Mouse (Mus musculus) hindbrain, embryonic 15.5 days (tissue): ENCODE measurements around the gene Lrrc74b. TPM values are rescaled to one million over a fixed set of nuclear protein-coding genes. Genes with fewer than 3 reads are reported as not detected.

Experiments
- ATAC-seq: fragments of 200-750 bp; cut with Nextera tagmentation; 2 replicates; pipeline ENCODE4 v1.8.0; 2017; ENCODE audit warnings: low read depth, moderate number of reproducible peaks, moderate TSS enrichment; ENCODE audit not compliant: low FRiP score
- H3K27ac ChIP-seq: fragments of 300-500 bp; sonication (generic); replicated peaks from 2 replicates; pipeline ENCODE4 v1.5.1; 2015; ENCODE audit warnings: mild to moderate bottlenecking, inconsistent platforms
- H3K27me3 ChIP-seq: fragments of 300-500 bp; sonication (generic); 2 replicates; pipeline ENCODE4 v1.6.1; 2015; ENCODE audit warnings: control low read depth, inconsistent platforms
- H3K36me3 ChIP-seq: fragments of 300-500 bp; sonication (generic); 2 replicates; pipeline ENCODE4 v1.6.1; 2015; ENCODE audit warnings: control low read depth, inconsistent platforms
- H3K4me1 ChIP-seq: fragments of 300-500 bp; sonication (generic); replicated peaks from 2 replicates; pipeline ENCODE4 v1.6.1; 2015; ENCODE audit warnings: control low read depth, inconsistent platforms
- H3K4me2 ChIP-seq: fragments of 300-500 bp; sonication (generic); 2 replicates; pipeline ENCODE4 v1.6.1; 2015; ENCODE audit warnings: moderate library complexity, mild to moderate bottlenecking, inconsistent platforms
- H3K4me3 ChIP-seq: fragments of 300-500 bp; sonication (generic); 2 replicates; pipeline ENCODE4 v1.5.1; 2015; ENCODE audit warnings: mild to moderate bottlenecking, inconsistent platforms
- H3K9ac ChIP-seq: fragments of 300-500 bp; sonication (generic); 2 replicates; pipeline ENCODE4 v1.6.1; 2015; ENCODE audit warnings: inconsistent platforms
- H3K9me3 ChIP-seq: fragments of 300-500 bp; sonication (generic); 2 replicates; pipeline ENCODE4 v1.6.1; 2016; ENCODE audit warnings: control low read depth, inconsistent platforms
- WGBS: fragments of 180-500 bp; shearing (Covaris S2); methylation state at CpG from one replicate; pipeline ENCODE4 v1.1.7; 2015; 5-methylcytosine and 5-hydroxymethylcytosine counted together
- polyA plus RNA-seq: library from polyadenylated mRNA; unstranded; fragments of >200 nt; fragmentation: Nextera tagmentation; extraction: Ambion mirVana; gene quantifications from 2 replicates; pipeline ENCODE4 v1.2.1, GENCODE M21; 2015

Lrrc74b gene
- 0.79 and 0.85 TPM in 2 replicates for polyA plus RNA-seq

DNA sequence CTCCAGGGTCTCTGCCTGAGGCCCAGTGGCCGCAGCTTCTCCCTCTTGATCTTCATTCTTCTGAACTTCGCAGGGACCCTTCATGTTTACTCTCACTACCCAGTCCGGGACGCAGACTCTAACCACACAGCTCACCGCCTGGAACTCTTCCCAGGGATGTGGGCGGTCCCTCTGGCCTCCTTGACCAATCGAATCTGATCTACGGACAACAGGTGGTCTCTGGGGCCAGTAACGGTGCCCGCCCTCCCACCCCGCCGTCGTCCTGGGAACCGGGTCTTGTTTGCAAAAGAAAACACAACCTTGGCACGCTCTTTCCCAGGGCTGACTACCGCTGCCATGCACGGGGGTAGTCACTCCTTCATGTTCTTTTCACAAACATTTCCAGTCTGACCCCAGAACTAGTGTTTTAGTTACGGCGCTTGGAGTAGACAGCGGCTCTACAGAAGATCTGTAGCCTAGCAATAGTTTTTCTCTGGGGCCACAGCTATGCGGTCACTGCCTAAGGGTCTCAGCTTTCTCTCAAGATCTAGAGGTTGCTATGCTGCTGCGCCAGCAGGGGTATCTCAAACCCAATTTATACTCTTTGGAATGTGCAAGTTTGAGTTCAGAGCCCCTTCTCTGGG lies at the start of gene Lrrc74b:
Lrrc74b (minus strand) TSS at position 120 of the 623 bp plus-strand sequence.
- Histone ChIP-seq H3K27me3 (peaks cover 12% of the 10 kb centered on the region), H3K4me3 (peak within 1 kb of the TSS; percentile 18), H3K9ac (no peak within 1 kb of the TSS), H3K4me2 (peak within 1 kb of the TSS; percentile 47), H3K9me3 (no peaks in the 10 kb centered on the region), H3K4me1 (peaks cover 30% of the 10 kb centered on the region), H3K27ac (peak within 1 kb of the TSS; percentile 64), H3K36me3 (no peaks in the 10 kb centered on the region)
- WGBS = under 1% methylated on average over 22 of the region's 22 CpGs
- ATAC-seq = peak; percentile 79

DNA sequence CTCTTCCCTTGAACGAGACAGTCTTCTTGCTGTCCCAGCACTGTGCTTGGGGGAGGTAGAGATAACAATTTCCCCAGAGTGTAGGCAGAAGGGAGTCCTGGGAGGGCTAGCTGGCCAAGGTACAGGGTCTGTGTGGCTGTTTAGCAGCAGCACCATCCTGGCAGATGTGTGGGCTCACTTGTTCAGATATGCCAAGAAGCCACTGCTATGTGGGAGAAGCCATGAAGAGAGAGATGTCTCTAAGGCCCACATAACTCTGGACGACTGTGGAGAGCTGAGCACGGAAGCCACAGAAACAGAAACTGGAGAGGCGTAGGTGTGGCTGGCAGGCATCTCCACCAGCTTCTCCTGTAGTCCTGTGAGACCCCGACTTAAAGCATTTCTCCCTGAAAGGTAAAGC lies 44.6 kb upstream of the Lrrc74b start:
- no peaks in the 10 kb centered on the region for H3K27me3 ChIP-seq
- H3K27ac ChIP-seq = no peak overlapping the region
- ATAC-seq = no peak
- H3K36me3 ChIP-seq = no peaks in the 10 kb centered on the region
- H3K4me3 ChIP-seq = no peak overlapping the region
- no peaks in the 10 kb centered on the region for H3K4me1 ChIP-seq
- WGBS = 79% methylated on average over 5 of the region's 5 CpGs
- no peak overlapping the region for H3K9ac ChIP-seq
- H3K9me3 ChIP-seq = no peaks in the 10 kb centered on the region
- no peak overlapping the region for H3K4me2 ChIP-seq

DNA sequence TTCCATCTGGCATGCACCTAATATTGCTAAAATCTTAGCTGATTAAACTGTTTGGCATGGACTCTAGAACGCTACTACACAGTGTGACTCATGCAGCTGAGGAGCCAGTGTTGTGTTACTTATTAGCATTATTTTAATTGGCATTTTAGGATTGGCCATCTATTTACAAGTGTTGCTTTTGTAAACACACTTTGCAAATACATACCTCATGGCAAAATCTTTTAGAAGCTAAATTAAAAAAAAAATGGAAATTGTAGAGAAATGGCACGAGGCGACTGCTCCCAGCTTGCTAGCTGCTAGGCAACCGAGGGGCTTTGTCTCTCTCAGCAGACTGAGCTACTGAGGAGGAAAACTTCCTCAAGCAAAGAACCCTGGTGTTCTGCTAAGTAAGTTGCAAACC lies 43.9 kb upstream of the Lrrc74b start:
- Histone ChIP-seq H3K4me2 (no peak overlapping the region), H3K9ac (no peak overlapping the region), H3K36me3 (no peaks in the 10 kb centered on the region), H3K4me1 (no peaks in the 10 kb centered on the region), H3K27me3 (no peaks in the 10 kb centered on the region), H3K9me3 (no peaks in the 10 kb centered on the region), H3K4me3 (no peak overlapping the region), H3K27ac (no peak overlapping the region)
- no peak for ATAC-seq
- WGBS = 55% methylated on average over 4 of the region's 4 CpGs

DNA sequence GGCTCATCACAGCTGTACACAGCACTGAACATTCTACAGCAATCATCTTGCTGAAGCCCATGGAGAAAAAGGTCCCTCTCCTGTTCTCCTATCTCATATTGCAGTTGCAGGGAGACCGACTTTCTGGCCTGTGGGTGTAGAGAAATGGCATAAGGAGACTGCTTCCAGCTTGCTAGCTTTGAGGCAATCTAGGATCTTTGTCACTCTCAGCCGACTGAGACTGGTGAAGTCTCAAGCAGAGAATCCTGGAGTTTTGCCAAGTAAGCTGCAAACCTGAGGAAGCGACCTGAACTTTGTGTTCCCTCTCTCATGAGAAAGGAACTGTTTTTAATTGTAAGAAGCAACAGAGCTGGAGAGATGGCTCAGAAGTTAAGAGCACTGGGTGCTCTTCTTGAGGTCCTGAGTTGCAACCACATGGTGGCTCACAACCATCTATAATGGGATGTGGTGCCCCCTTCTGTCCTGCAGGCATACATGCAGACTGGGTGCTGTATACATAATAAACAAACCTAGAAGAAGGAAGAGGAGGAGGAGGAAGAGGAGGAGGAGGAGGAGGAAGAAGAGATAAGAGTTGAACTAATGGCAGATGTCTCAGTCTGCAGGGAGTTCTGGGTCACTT lies 40.0 kb upstream of the Lrrc74b start:
- no peak overlapping the region for H3K4me3 ChIP-seq
- no peaks in the 10 kb centered on the region for H3K27me3 ChIP-seq
- 61% methylated on average over 3 of the region's 3 CpGs for whole genome bisulfite sequencing
- no peak overlapping the region for H3K4me2 ChIP-seq
- H3K9ac ChIP-seq = no peak overlapping the region
- no peaks in the 10 kb centered on the region for H3K4me1 ChIP-seq
- H3K9me3 ChIP-seq = no peaks in the 10 kb centered on the region
- no peak for ATAC-seq
- no peak overlapping the region for H3K27ac ChIP-seq
- no peaks in the 10 kb centered on the region for H3K36me3 ChIP-seq

DNA sequence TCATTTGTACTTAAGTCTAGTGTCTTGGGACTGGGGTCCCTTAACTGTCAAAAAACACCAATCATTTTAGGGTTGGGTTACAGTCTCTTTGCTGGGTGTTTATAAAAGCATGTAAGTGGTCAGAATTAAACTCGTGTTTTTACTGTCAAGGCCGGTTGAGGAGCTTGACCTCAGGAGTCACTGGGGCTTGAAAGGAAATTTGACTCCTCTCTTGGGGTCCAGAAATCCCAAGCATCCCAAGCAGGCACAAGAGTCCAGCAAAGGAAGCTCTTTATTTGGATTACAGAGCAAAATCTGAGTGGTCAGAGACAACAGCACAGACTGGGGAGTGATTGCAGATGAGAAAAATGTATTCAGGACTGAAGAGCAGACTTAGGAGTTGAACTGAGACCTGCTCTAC lies 29.7 kb upstream of the Lrrc74b start:
- Histone ChIP-seq H3K36me3 (no peaks in the 10 kb centered on the region), H3K9ac (no peak overlapping the region), H3K4me1 (no peaks in the 10 kb centered on the region), H3K27me3 (no peaks in the 10 kb centered on the region), H3K4me3 (no peak overlapping the region), H3K27ac (no peak overlapping the region), H3K4me2 (no peak overlapping the region), H3K9me3 (no peaks in the 10 kb centered on the region)
- ATAC-seq = no peak
- WGBS = 61% methylated on average over 2 of the region's 2 CpGs

DNA sequence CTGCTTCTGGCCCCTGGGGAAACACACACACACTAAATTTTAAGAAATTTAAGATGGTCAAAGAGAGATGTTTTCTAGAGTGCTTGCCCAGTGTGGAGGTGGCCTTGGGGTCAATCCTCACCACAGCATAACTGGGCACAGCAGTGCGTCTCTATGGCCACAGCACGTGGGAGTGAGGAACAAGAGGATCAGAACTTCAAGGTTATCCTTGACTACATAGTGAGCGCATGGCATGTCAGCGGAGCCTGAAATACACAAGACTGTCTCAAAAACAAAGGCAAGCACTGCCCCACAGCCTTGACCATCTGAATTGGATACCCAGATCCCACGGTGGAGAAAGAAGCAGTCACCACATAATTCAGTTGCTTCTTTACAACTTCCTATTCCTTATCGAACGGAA lies 23.5 kb upstream of the Lrrc74b start:
- no peaks in the 10 kb centered on the region for H3K4me1 ChIP-seq
- no peak for ATAC-seq
- no peak overlapping the region for H3K27ac ChIP-seq
- H3K27me3 ChIP-seq = no peaks in the 10 kb centered on the region
- H3K9ac ChIP-seq = no peak overlapping the region
- H3K4me3 ChIP-seq = no peak overlapping the region
- 85% methylated on average over 7 of the region's 7 CpGs for WGBS
- no peaks in the 10 kb centered on the region for H3K9me3 ChIP-seq
- no peaks in the 10 kb centered on the region for H3K36me3 ChIP-seq
- H3K4me2 ChIP-seq = no peak overlapping the region

DNA sequence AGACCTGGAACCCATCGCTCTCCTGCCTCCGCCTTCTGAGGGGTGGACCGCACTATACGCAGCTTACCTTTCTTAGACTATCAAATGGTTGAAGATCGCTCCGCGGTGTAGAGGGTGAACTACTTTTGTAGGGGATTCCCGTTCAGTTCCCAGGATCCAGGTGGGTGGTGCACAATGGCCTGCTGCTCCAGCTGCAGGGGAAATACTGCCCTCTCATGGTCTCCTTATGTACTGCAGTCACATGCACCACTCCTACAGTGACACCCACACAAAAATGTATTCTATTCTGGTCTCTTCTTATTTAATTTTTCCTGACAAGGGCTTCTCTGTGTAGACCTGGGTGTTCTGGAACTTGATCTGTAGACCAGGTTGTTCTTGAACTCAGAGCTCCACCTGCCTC lies 22.0 kb upstream of the Lrrc74b start, which contains the start of gene Slc7a4:
Slc7a4 (minus strand) TSS at position 151 of the 400 bp plus-strand sequence.
- no peak within 1 kb of the TSS for H3K4me2 ChIP-seq
- no peak within 1 kb of the TSS for H3K4me3 ChIP-seq
- no peaks in the 10 kb centered on the region for H3K36me3 ChIP-seq
- no peaks in the 10 kb centered on the region for H3K9me3 ChIP-seq
- 15% methylated on average over 8 of the region's 8 CpGs for WGBS
- 0 out of 2 replicates have a peak, but pooled peaks cover 3% of the 10 kb centered on the region for H3K27me3 ChIP-seq
- no peak within 1 kb of the TSS for H3K27ac ChIP-seq
- H3K4me1 ChIP-seq = no peaks in the 10 kb centered on the region
- ATAC-seq = no peak
- no peak within 1 kb of the TSS for H3K9ac ChIP-seq

DNA sequence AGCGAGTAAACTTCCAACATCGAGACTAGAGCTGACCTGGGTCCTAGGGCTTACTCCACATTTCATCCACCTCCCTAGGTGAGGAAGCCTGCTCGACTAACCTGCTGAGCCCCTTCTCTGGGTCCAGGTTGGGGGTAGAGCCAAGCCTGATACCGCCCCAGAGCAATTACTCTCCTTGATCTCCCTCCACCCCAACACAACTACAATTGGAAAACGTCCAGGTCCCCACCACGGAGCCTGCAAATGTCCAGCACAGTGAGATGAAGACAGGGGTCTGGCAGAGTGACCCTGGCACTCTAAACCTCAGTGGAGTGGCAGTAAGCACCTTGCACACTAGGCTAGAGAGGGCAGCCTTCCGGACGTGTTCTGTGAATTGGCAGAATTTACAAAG lies 15.8 kb upstream of the Lrrc74b start:
- no peak; the same call in none of the 2 replicates for ATAC-seq
- 16% methylated on average over 8 of the region's 8 CpGs for WGBS
- H3K4me1 ChIP-seq = peaks cover 22% of the 10 kb centered on the region

DNA sequence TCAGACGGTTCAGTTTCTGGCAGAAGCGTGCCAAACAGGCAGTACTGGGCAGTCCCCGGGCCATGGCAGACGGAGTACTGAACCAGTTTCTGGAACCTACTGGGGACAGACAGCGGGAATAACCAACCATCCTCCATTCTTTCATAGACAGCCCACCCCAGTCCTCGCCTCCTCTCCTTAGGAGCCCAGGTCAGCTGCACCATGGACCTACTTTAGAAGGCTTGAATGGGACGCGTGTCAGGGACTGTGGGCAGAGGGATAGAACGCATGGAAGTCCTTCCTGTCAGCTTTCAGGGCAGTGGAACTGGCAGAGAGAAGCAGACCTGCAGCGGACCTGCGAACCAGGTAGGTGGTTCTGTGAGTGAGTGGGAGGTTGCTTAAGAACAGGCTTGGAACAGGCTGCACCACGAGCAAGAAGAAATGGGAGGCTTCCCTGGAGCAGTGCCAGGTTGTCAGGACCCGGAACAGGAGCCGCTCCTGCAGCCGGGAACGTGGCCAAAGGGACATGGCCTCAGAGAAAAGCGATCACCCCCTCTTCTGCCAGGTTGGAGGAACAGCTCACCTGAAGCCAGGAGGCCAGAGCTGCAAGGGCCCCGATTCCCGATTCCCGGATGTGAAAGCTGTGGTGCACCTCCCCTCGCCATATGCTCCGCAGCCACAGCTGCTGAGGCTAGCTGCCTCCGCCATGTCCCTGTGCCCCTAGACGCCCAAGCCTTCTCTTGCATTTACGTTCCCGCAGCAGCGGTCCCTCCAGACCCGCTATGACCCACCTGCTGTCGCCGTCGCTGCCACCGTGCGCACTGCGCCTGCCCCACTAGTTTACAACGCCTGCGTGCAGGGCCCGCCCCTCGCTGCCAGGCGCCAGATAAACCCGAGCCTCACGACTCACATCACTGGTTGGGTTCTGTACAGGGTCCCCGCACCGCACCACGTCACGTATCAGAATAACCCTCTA lies 15.1 kb upstream of the Lrrc74b start:
- 13% methylated on average over 45 of the region's 45 CpGs for WGBS
- peak; percentile 88 for ATAC-seq
- peak overlapping the region; percentile 58 for H3K9ac ChIP-seq

More for the DNA sequence above, 15.8 kb upstream of the Lrrc74b start:
- Histone ChIP-seq H3K9ac (peak overlapping the region; percentile 58), H3K4me3 (peak overlapping the region; percentile 63), H3K27ac (peak overlapping the region; percentile 77), H3K36me3 (0 out of 2 replicates have a peak, but pooled peaks cover 3% of the 10 kb centered on the region), H3K4me2 (peak overlapping the region; percentile 75), H3K27me3 (peaks cover 10% of the 10 kb centered on the region), H3K9me3 (no peaks in the 10 kb centered on the region)

DNA sequence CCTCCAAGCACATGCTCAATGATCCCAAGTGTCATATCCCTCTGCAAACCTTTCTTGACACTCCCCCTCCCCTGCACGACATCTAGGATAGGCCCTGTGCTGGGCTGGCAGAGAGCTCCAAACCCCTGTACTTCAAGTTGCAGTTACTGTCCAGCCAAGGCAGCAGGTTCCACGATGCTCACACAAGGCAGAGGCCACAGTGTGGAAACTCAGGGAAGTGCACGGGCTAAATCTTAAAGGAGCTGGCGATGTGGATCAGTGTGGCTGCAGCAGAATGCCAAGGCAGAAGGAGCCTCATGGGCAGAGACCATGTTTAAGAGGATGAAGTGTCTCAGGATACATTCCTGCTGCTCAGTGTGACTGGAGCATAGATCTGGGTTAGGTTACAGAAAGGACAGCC lies 5.1 kb upstream of the Lrrc74b start:
- WGBS = 36% methylated on average over 4 of the region's 4 CpGs

More for the DNA sequence above, 15.1 kb upstream of the Lrrc74b start:
- H3K9me3 ChIP-seq = no peaks in the 10 kb centered on the region
- H3K36me3 ChIP-seq = 0 out of 2 replicates have a peak, but pooled peaks cover 3% of the 10 kb centered on the region
- H3K27me3 ChIP-seq = peaks cover 10% of the 10 kb centered on the region
- peaks cover 22% of the 10 kb centered on the region for H3K4me1 ChIP-seq
- peak overlapping the region; percentile 77 for H3K27ac ChIP-seq
- peak overlapping the region; percentile 75 for H3K4me2 ChIP-seq
- H3K4me3 ChIP-seq = peak overlapping the region; percentile 63

DNA sequence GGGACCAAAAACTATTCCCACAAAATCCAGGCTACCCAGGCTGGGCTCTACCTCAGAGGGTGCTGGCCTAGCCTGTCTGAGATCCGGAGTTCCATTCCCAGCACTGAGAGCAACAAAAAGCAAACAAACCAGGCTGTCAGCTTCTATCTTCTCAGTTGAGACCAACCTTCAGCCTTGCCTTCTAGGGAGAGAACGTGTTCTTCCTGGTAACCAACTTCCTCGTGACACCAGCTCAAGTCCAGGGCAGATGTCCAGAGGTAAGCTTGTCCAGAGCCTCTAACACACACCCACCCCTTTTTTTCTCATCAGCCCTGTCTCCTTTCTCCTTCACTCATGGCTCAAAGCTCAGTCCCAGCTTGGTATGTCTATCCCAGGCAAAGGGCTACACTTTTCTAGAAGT lies 3.7 kb upstream of the Lrrc74b start:
- no peak for ATAC-seq
- Histone ChIP-seq H3K9ac (no peak overlapping the region), H3K4me2 (no peak overlapping the region), H3K4me3 (no peak overlapping the region), H3K36me3 (no peaks in the 10 kb centered on the region), H3K27ac (no peak overlapping the region), H3K9me3 (no peaks in the 10 kb centered on the region), H3K27me3 (peaks cover 8% of the 10 kb centered on the region), H3K4me1 (peaks cover 18% of the 10 kb centered on the region)
- WGBS = 75% methylated on average over 3 of the region's 3 CpGs

More for the DNA sequence above, 5.1 kb upstream of the Lrrc74b start:
- H3K4me2 ChIP-seq = no peak overlapping the region
- H3K9me3 ChIP-seq = no peaks in the 10 kb centered on the region
- H3K27me3 ChIP-seq = no peaks in the 10 kb centered on the region
- H3K4me1 ChIP-seq = peaks cover 13% of the 10 kb centered on the region
- H3K9ac ChIP-seq = no peak overlapping the region
- H3K27ac ChIP-seq = no peak overlapping the region
- H3K36me3 ChIP-seq = no peaks in the 10 kb centered on the region
- no peak overlapping the region for H3K4me3 ChIP-seq
- no peak for ATAC-seq

DNA sequence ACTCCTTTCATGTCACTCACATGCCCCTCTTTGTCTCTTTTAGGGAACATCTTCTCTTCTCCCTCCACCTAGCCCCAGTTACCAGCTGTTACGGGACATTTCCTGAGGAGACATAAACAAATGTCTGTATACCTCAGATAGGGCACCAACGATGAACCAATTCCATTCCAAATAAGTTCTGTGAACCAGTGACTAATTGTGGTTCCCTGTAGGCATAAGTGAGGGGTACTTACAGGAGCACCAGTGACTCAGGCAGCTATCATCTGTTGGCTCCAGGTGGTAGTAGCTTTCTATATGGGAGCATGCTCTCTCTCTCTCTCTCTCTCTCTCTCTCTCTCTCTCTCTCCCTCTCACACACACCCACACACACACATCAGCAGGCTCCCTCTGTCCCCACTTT lies 3.2 kb upstream of the Lrrc74b start:
- no peak overlapping the region for H3K4me3 ChIP-seq
- no peaks in the 10 kb centered on the region for H3K9me3 ChIP-seq
- 79% methylated on average over 2 of the region's 2 CpGs for whole genome bisulfite sequencing
- no peak for ATAC-seq
- no peak overlapping the region for H3K4me2 ChIP-seq
- peaks cover 18% of the 10 kb centered on the region for H3K4me1 ChIP-seq
- H3K9ac ChIP-seq = no peak overlapping the region
- no peaks in the 10 kb centered on the region for H3K36me3 ChIP-seq
- H3K27ac ChIP-seq = no peak overlapping the region
- H3K27me3 ChIP-seq = peaks cover 12% of the 10 kb centered on the region
